Mouse (Mus musculus) heart, postnatal 0 days (tissue): ENCODE measurements at regions not wholly inside any gene's neighbourhood (a gene's known extent, or its start where the extent isn't known, plus 50 kb on each side); places are given as distances from the start of the nearest gene placed in this dataset.

Source experiments
- CTCF ChIP-seq: IDR thresholded peaks from 2 replicates; pipeline ENCODE4 v1.5.1; 2016; ENCODE audit warnings: antibody characterized with exemption, control low read depth, low read depth
- EP300 ChIP-seq: IDR thresholded peaks from 2 replicates; pipeline ENCODE4 v1.6.1; 2016; ENCODE audit warnings: antibody characterized with exemption, low read depth

- TF ChIP-seq CTCF = no peak
- no peak; the same call in 1 of the 2 replicates for TF ChIP-seq EP300
Observed at GRCm38 (mm10) chr13:112084484-112085278, 203.6 kb upstream of the Ankrd55 start.
